Mouse (Mus musculus): ENCODE measurements around the gene Mcemp1.

- TF ChIP-seq CTCF (IDR thresholded peaks at IDR 0.05; ENCODE audit: borderline replicate concordance, extremely low read depth, insufficient read depth, insufficient read length), result no peak
- no peak for TF ChIP-seq POLR2A (IDR thresholded peaks at IDR 0.05; ENCODE audit: borderline replicate concordance, extremely low read depth, insufficient read depth, insufficient read length, poor library complexity, severe bottlenecking)
These were observed 11.5 kb downstream of the Mcemp1 start for GRCm38 (mm10) chr8:3676993-3677579.
